Mouse (Mus musculus): Measurements from ENCODE around the gene Atoh7. TPM values are rescaled to one million over a fixed set of nuclear protein-coding genes. Genes with fewer than 3 reads are reported as not detected.

Atoh7 gene
- polyA plus RNA-seq, 1 experiment: not detected

GRCm38 (mm10) chr10:63089103-63089757 lies 10.2 kb upstream of the Atoh7 start:
- Histone ChIP-seq H3K27ac (ENCODE audit: control insufficient read depth, insufficient read depth, low read depth, low read length, poor library complexity) (no peak overlapping the region), H3K4me3 (replicated peaks; ENCODE audit: control insufficient read depth, low read depth, low read length) (no peak overlapping the region), H3K4me1 (ENCODE audit: control insufficient read depth, insufficient read depth, low read length) (no peaks in the 10 kb centered on the region; the same call in 1 of the 2 replicates)
- WGBS: 22% methylated on average over 8 of the region's 8 CpGs
- TF ChIP-seq CTCF (IDR thresholded peaks at IDR 0.05; ENCODE audit: control insufficient read depth, insufficient read depth, low read length): no peak
- no peak for TF ChIP-seq POLR2A (IDR thresholded peaks at IDR 0.05; ENCODE audit: borderline replicate concordance, control insufficient read depth, low read depth, low read length)

DNA sequence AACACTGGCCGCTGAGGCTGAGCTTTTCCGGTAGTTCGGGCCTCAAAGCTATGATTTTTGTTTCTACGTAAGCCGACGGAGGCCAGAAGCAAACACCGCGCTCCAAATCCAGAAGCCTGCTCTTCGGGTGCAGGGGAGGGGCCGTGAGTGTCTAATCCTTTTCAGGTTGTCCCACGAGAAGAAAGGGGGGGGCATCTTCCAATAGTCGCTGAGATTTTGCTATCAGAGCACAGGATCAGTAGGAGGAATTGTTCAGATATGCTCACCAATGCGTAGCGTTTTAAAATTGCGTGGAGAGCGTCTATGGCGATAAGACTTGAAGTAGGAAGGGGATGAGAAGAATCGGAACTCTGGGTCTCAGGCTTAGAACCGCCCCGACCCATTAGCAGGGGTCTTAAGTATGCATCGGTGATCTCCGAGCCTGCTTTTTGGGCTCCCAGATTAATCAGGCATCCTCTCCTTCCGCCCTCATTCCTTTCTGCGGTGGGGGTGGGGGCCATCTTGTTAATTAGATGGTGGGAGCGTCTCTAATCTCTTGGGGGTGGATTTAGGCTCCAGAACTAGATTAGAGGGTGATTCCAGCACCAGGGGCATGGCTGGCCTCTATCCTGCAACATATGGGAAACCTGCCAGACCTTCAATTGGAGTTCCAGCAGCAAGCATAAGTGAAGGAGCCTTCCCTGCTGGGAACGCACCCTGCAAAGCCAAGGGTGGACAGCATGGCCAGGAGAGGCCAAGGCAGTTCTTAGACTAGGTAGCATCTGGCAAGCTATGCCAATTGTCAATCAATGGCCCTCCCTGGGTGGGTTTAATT lies 9.5 kb upstream of the Atoh7 start:
- no peak overlapping the region for H3K27ac ChIP-seq (ENCODE audit: control insufficient read depth, insufficient read depth, low read depth, low read length, poor library complexity)
- no peak overlapping the region for H3K4me3 ChIP-seq (replicated peaks; ENCODE audit: control insufficient read depth, low read depth, low read length)
- TF ChIP-seq POLR2A (IDR thresholded peaks at IDR 0.05; ENCODE audit: borderline replicate concordance, control insufficient read depth, low read depth, low read length): no peak
- no peak for TF ChIP-seq CTCF (IDR thresholded peaks at IDR 0.05; ENCODE audit: control insufficient read depth, insufficient read depth, low read length)
- H3K4me1 ChIP-seq (ENCODE audit: control insufficient read depth, insufficient read depth, low read length): no peaks in the 10 kb centered on the region; the same call in 1 of the 2 replicates
- WGBS: 30% methylated on average over 26 of the region's 26 CpGs

GRCm38 (mm10) chr10:63091915-63092314 lies 7.5 kb upstream of the Atoh7 start:
- 85% methylated on average over 7 of the region's 7 CpGs for WGBS

GRCm38 (mm10) chr10:63092616-63093550 lies 6.6 kb upstream of the Atoh7 start:
- TF ChIP-seq CTCF (IDR thresholded peaks at IDR 0.05; ENCODE audit: control insufficient read depth, insufficient read depth, low read length) (no peak), POLR2A (IDR thresholded peaks at IDR 0.05; ENCODE audit: borderline replicate concordance, control insufficient read depth, low read depth, low read length) (no peak)
- no peak overlapping the region for H3K4me3 ChIP-seq (replicated peaks; ENCODE audit: control insufficient read depth, low read depth, low read length)
- 67% methylated on average over 10 of the region's 10 CpGs for WGBS
- no peaks in the 10 kb centered on the region; the same call in 1 of the 2 replicates for H3K4me1 ChIP-seq (ENCODE audit: control insufficient read depth, insufficient read depth, low read length)
- H3K27ac ChIP-seq (ENCODE audit: control insufficient read depth, insufficient read depth, low read depth, low read length, poor library complexity): no peak overlapping the region

More at GRCm38 (mm10) chr10:63091915-63092314, 7.5 kb upstream of the Atoh7 start:
- TF ChIP-seq CTCF (IDR thresholded peaks at IDR 0.05; ENCODE audit: control insufficient read depth, insufficient read depth, low read length) (no peak), POLR2A (IDR thresholded peaks at IDR 0.05; ENCODE audit: borderline replicate concordance, control insufficient read depth, low read depth, low read length) (no peak)
- Histone ChIP-seq H3K4me1 (ENCODE audit: control insufficient read depth, insufficient read depth, low read length) (no peaks in the 10 kb centered on the region; the same call in 1 of the 2 replicates), H3K27ac (ENCODE audit: control insufficient read depth, insufficient read depth, low read depth, low read length, poor library complexity) (no peak overlapping the region), H3K4me3 (replicated peaks; ENCODE audit: control insufficient read depth, low read depth, low read length) (no peak overlapping the region)

GRCm38 (mm10) chr10:63096757-63097156 lies 2.7 kb upstream of the Atoh7 start:
- TF ChIP-seq POLR2A (IDR thresholded peaks at IDR 0.05; ENCODE audit: borderline replicate concordance, control insufficient read depth, low read depth, low read length) (no peak), CTCF (IDR thresholded peaks at IDR 0.05; ENCODE audit: control insufficient read depth, insufficient read depth, low read length) (no peak)
- 75% methylated on average over 2 of the region's 2 CpGs for WGBS
- H3K4me1 ChIP-seq (ENCODE audit: control insufficient read depth, insufficient read depth, low read length): no peaks in the 10 kb centered on the region
- H3K27ac ChIP-seq (ENCODE audit: control insufficient read depth, insufficient read depth, low read depth, low read length, poor library complexity): no peak overlapping the region
- no peak overlapping the region for H3K4me3 ChIP-seq (replicated peaks; ENCODE audit: control insufficient read depth, low read depth, low read length)

DNA sequence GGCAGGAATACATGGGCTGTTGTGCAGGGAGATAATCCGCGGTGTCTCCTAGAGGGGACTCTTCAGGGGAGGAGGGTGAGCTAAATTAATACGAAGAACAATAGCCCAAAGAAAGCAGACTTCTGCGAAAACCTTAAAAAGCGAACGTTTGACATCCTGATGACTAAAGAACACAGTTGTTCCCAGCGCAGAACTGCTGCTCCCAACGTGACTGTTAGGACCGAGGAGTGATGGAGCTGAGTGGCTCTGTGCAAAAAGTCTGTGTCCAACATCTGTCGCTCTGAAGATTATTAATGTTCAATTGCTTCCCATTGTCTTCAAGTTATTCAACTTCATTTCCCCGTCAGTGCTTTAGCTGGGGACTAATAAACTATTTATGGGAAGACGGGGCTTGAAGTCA lies 1.3 kb upstream of the Atoh7 start:
- H3K4me3 ChIP-seq (replicated peaks; ENCODE audit: control insufficient read depth, low read depth, low read length): no peak overlapping the region
- no peak overlapping the region for H3K27ac ChIP-seq (ENCODE audit: control insufficient read depth, insufficient read depth, low read depth, low read length, poor library complexity)
- TF ChIP-seq CTCF (IDR thresholded peaks at IDR 0.05; ENCODE audit: control insufficient read depth, insufficient read depth, low read length) (no peak), POLR2A (IDR thresholded peaks at IDR 0.05; ENCODE audit: borderline replicate concordance, control insufficient read depth, low read depth, low read length) (no peak)
- no peaks in the 10 kb centered on the region for H3K4me1 ChIP-seq (ENCODE audit: control insufficient read depth, insufficient read depth, low read length)
- whole genome bisulfite sequencing: 78% methylated on average over 12 of the region's 12 CpGs

DNA sequence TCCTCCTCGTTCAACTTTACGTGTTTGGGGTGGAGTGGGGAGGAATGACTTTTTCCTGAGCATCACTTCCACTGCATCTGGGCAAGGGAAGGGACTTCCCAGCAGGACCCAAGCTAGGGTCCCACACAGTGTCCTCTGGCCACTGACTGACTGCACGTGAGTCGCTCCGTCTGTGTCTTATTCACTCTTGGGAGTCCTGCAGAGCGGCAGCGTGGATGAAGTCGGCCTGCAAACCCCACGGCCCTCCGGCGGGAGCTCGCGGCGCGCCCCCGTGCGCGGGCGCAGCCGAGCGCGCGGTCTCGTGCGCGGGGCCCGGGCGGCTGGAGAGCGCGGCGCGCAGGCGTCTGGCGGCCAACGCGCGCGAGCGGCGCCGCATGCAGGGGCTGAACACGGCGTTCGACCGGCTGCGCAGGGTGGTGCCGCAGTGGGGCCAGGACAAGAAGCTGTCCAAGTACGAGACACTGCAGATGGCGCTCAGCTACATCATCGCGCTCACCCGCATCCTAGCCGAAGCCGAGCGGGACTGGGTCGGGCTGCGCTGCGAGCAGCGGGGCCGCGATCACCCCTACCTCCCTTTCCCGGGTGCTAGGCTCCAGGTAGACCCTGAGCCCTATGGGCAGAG lies 601 bp downstream of the Atoh7 start:
- no peak overlapping the region; the same call in 1 of the 2 replicates for H3K27ac ChIP-seq (ENCODE audit: control insufficient read depth, insufficient read depth, low read depth, low read length, poor library complexity)
- H3K4me1 ChIP-seq (ENCODE audit: control insufficient read depth, insufficient read depth, low read length): no peaks in the 10 kb centered on the region
- 2% methylated on average over 62 of the region's 62 CpGs for WGBS
- no peak overlapping the region for H3K4me3 ChIP-seq (replicated peaks; ENCODE audit: control insufficient read depth, low read depth, low read length)
- TF ChIP-seq CTCF (IDR thresholded peaks at IDR 0.05; ENCODE audit: control insufficient read depth, insufficient read depth, low read length): no peak
- no peak for TF ChIP-seq POLR2A (IDR thresholded peaks at IDR 0.05; ENCODE audit: borderline replicate concordance, control insufficient read depth, low read depth, low read length)
